Mouse (Mus musculus) olfactory bulb, adult 2 months (tissue): ENCODE measurements around the gene Ephb2.

Experiments
- CTCF ChIP-seq: fragments of 200-500 bp; IDR thresholded peaks from 2 replicates; pipeline ENCODE4 v1.5.1; 2012; ENCODE audit warnings: low read depth, mild to moderate bottlenecking, low read length, moderate library complexity; ENCODE audit not compliant: insufficient read depth
- POLR2A ChIP-seq: fragments of 200-500 bp; IDR thresholded peaks from 2 replicates; pipeline ENCODE4 v1.6.1; 2012; ENCODE audit warnings: mild to moderate bottlenecking, low read depth, low read length, moderate library complexity; ENCODE audit not compliant: insufficient read depth

DNA sequence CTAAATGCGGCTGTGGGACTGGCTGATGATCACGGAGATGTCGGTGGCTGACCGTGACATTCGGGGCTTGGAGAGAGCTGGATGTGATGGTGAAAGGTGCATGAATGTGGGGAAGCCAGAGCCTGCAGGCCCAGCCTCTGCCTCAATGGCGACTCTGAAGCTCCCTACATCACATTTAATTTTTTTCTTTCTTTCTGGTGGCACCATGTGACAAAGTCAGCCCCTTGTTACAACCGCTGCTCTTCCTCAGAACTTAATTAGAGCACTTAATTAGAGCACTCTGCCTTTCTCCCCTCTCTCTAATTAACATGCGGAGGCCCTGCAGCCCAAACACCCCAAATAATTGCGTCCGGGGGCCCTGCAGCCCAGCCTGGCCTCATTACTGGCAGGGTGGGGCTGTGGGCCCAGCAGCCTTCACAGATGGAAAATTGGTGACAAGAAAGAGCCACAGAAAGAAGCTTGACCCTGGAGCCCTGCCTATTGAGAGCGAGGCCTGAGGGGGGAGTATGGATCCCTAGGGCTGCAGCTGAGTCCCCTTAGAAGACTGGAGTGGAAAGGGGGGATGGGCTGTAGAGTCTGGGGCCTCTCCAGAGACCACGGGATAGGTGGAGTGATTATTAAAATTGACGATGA is 62.7 kb downstream of the Ephb2 start:
- TF ChIP-seq CTCF (no peak), POLR2A (no peak)
